Mouse (Mus musculus) liver, embryonic 16.5 days (tissue): ENCODE measurements around the gene Cdip1. TPM values are rescaled to one million over a fixed set of nuclear protein-coding genes. Genes with fewer than 3 reads are reported as not detected.
"Not testable (repeated sequence)": the region's sequence is repeated elsewhere in the genome, so short reads cannot be mapped to it uniquely, and the experiment has no call there.

Experiments used
- ATAC-seq: fragments of 200-750 bp; cut with Nextera tagmentation; 2 replicates; pipeline ENCODE4 v1.8.0; 2017; ENCODE audit warnings: low read depth, mild to moderate bottlenecking, moderate number of reproducible peaks, moderate library complexity
- H3K27ac ChIP-seq: fragments of 300-500 bp; sonication (generic); 2 replicates; pipeline ENCODE4 v1.5.1; 2014; ENCODE audit warnings: mild to moderate bottlenecking, low read length
- H3K27me3 ChIP-seq: fragments of 300-500 bp; sonication (generic); 2 replicates; pipeline ENCODE4 v1.6.1; 2014; ENCODE audit warnings: low read depth, low read length, mixed read lengths; ENCODE audit not compliant: control insufficient read depth, insufficient read depth
- H3K36me3 ChIP-seq: fragments of 300-500 bp; sonication (generic); 2 replicates; pipeline ENCODE4 v1.6.1; 2014; ENCODE audit warnings: mild to moderate bottlenecking; ENCODE audit not compliant: control insufficient read depth, insufficient read depth
- H3K4me1 ChIP-seq: fragments of 300-500 bp; sonication (generic); 2 replicates; pipeline ENCODE4 v1.6.1; 2014; ENCODE audit warnings: low read depth, low read length, mixed read lengths; ENCODE audit not compliant: control insufficient read depth
- H3K4me2 ChIP-seq: fragments of 300-500 bp; sonication (generic); 2 replicates; pipeline ENCODE4 v1.6.1; 2014; ENCODE audit warnings: low read depth, low read length, mixed read lengths
- H3K4me3 ChIP-seq: fragments of 300-500 bp; sonication (generic); 2 replicates; pipeline ENCODE4 v1.5.1; 2014; ENCODE audit warnings: low read depth, mild to moderate bottlenecking, low read length
- H3K9ac ChIP-seq: fragments of 300-500 bp; sonication (generic); 2 replicates; pipeline ENCODE4 v1.6.1; 2014; ENCODE audit warnings: low read depth, low read length
- H3K9me3 ChIP-seq: fragments of 300-500 bp; sonication (generic); replicated peaks from 2 replicates; pipeline ENCODE4 v1.6.1; 2016; ENCODE audit warnings: low read length; ENCODE audit not compliant: control insufficient read depth
- WGBS: fragments of 180-500 bp; shearing (Covaris S2); extraction: QIAGEN DNeasy Blood & Tissue Kit; methylation state at CpG from one replicate; pipeline ENCODE4 v1.1.7; 2014; ENCODE audit not compliant: insufficient replicate concordance; 5-methylcytosine and 5-hydroxymethylcytosine counted together
- polyA plus RNA-seq: library from polyadenylated mRNA; unstranded; fragments of >200 nt; fragmentation: Nextera tagmentation; extraction: Ambion mirVana; gene quantifications from 2 replicates; pipeline ENCODE4 v1.2.1, GENCODE M21; 2015

The Cdip1 gene
- polyA plus RNA-seq, 1 experiment from 2014 or later, result 27.3 TPM

GRCm38 (mm10) chr16:4824466-4824865 lies 34.4 kb upstream of the Cdip1 start:
- 65% methylated on average over 5 of the region's 5 CpGs for WGBS
- H3K4me1 ChIP-seq, H3K27ac ChIP-seq, H3K9ac ChIP-seq, ATAC-seq, H3K4me3 ChIP-seq, H3K9me3 ChIP-seq, H3K4me2 ChIP-seq, H3K36me3 ChIP-seq, H3K27me3 ChIP-seq: not testable (repeated sequence)

GRCm38 (mm10) chr16:4818349-4818748 lies 28.3 kb upstream of the Cdip1 start:
- Histone ChIP-seq H3K4me2 (no peak overlapping the region), H3K9me3 (peaks cover 5% of the 10 kb centered on the region), H3K4me3 (no peak overlapping the region), H3K36me3 (no peaks in the 10 kb centered on the region), H3K4me1 (no peaks in the 10 kb centered on the region), H3K27me3 (no peaks in the 10 kb centered on the region), H3K9ac (no peak overlapping the region), H3K27ac (no peak overlapping the region)
- no peak for ATAC-seq
- WGBS, result 83% methylated on average over 3 of the region's 3 CpGs

GRCm38 (mm10) chr16:4796631-4797030 lies 6.5 kb upstream of the Cdip1 start:
- 55% methylated on average over 4 of the region's 4 CpGs for WGBS
- ATAC-seq, result no peak
- H3K27ac ChIP-seq, result no peak overlapping the region

GRCm38 (mm10) chr16:4791332-4791731 lies 1.2 kb upstream of the Cdip1 start:
- H3K9ac ChIP-seq, result no peak overlapping the region
- no peaks in the 10 kb centered on the region for H3K27me3 ChIP-seq
- H3K9me3 ChIP-seq, result no peaks in the 10 kb centered on the region
- H3K36me3 ChIP-seq, result no peaks in the 10 kb centered on the region
- no peak overlapping the region for H3K4me3 ChIP-seq
- WGBS, result 47% methylated on average over 2 of the region's 2 CpGs
- H3K4me1 ChIP-seq, result peaks cover 11% of the 10 kb centered on the region
- H3K27ac ChIP-seq, result no peak overlapping the region
- no peak overlapping the region for H3K4me2 ChIP-seq
- no peak for ATAC-seq

More at GRCm38 (mm10) chr16:4796631-4797030, 6.5 kb upstream of the Cdip1 start:
- no peak overlapping the region for H3K4me2 ChIP-seq
- no peaks in the 10 kb centered on the region for H3K27me3 ChIP-seq
- H3K9me3 ChIP-seq, result no peaks in the 10 kb centered on the region
- no peak overlapping the region for H3K4me3 ChIP-seq
- no peaks in the 10 kb centered on the region for H3K4me1 ChIP-seq
- no peak overlapping the region for H3K9ac ChIP-seq
- no peaks in the 10 kb centered on the region for H3K36me3 ChIP-seq

- no peaks in the 10 kb centered on the region for H3K36me3 ChIP-seq
- H3K4me1 ChIP-seq, result peaks cover 11% of the 10 kb centered on the region
- H3K27me3 ChIP-seq, result no peaks in the 10 kb centered on the region
- H3K4me2 ChIP-seq, result peak overlapping the region; percentile 94
- H3K9ac ChIP-seq, result peak overlapping the region; percentile 82
- peak overlapping the region; percentile 53 for H3K27ac ChIP-seq
- H3K9me3 ChIP-seq, result no peaks in the 10 kb centered on the region
- ATAC-seq, result peak; percentile 28
- under 1% methylated on average over 29 of the region's 29 CpGs for WGBS
- H3K4me3 ChIP-seq, result peak overlapping the region; percentile 88
Observed at GRCm38 (mm10) chr16:4789311-4789768, 752 bp downstream of the Cdip1 start.

GRCm38 (mm10) chr16:4788176-4788575 lies 1.9 kb downstream of the Cdip1 start:
- Histone ChIP-seq H3K4me1 (peaks cover 11% of the 10 kb centered on the region), H3K36me3 (no peaks in the 10 kb centered on the region), H3K9ac (no peak overlapping the region), H3K4me3 (no peak overlapping the region), H3K4me2 (no peak overlapping the region), H3K27me3 (no peaks in the 10 kb centered on the region), H3K9me3 (no peaks in the 10 kb centered on the region), H3K27ac (no peak overlapping the region)
- no peak for ATAC-seq

GRCm38 (mm10) chr16:4785706-4786105 lies 4.4 kb downstream of the Cdip1 start:
- H3K4me1 ChIP-seq, result peaks cover 11% of the 10 kb centered on the region
- no peak overlapping the region for H3K4me3 ChIP-seq
- H3K9ac ChIP-seq, result no peak overlapping the region
- no peaks in the 10 kb centered on the region for H3K27me3 ChIP-seq
- H3K9me3 ChIP-seq, result no peaks in the 10 kb centered on the region
- 71% methylated on average over 4 of the region's 4 CpGs for WGBS
- no peak for ATAC-seq
- H3K36me3 ChIP-seq, result no peaks in the 10 kb centered on the region
- H3K27ac ChIP-seq, result no peak overlapping the region
- no peak overlapping the region for H3K4me2 ChIP-seq

GRCm38 (mm10) chr16:4782515-4782914 lies 7.6 kb downstream of the Cdip1 start:
- ATAC-seq, result no peak
- Histone ChIP-seq H3K27me3 (no peaks in the 10 kb centered on the region), H3K27ac (no peak overlapping the region), H3K9ac (no peak overlapping the region), H3K4me2 (no peak overlapping the region), H3K4me3 (no peak overlapping the region), H3K9me3 (no peaks in the 10 kb centered on the region), H3K4me1 (no peaks in the 10 kb centered on the region; the same call in 1 of the 2 replicates), H3K36me3 (no peaks in the 10 kb centered on the region)

GRCm38 (mm10) chr16:4781524-4782196 lies 8.4 kb downstream of the Cdip1 start:
- Histone ChIP-seq H3K27me3 (no peaks in the 10 kb centered on the region), H3K27ac (no peak overlapping the region), H3K4me2 (no peak overlapping the region), H3K9me3 (no peaks in the 10 kb centered on the region), H3K4me1 (no peaks in the 10 kb centered on the region; the same call in 1 of the 2 replicates), H3K4me3 (no peak overlapping the region), H3K9ac (no peak overlapping the region), H3K36me3 (no peaks in the 10 kb centered on the region)
- 69% methylated on average over 5 of the region's 5 CpGs for WGBS
- no peak for ATAC-seq
